Mouse (Mus musculus): ENCODE measurements at regions not wholly inside any gene's neighbourhood (a gene's known extent, or its start where the extent isn't known, plus 50 kb on each side); places are given as distances from the start of the nearest gene placed in this dataset.

- 83% methylated on average over 6 of the region's 6 CpGs for WGBS
- no peak for TF ChIP-seq POLR2A (IDR thresholded peaks at IDR 0.05; ENCODE audit: extremely low read depth, insufficient read depth, low read length)
- no peak for TF ChIP-seq CTCF (IDR thresholded peaks at IDR 0.05; ENCODE audit: low read depth, low read length)
- Histone ChIP-seq H3K27ac (replicated peaks; ENCODE audit: insufficient read depth, low read depth, low read length) (no peak overlapping the region), H3K4me3 (ENCODE audit: insufficient read depth, low read depth, low read length) (no peak overlapping the region), H3K36me3 (ENCODE audit: control insufficient read depth, insufficient read depth, low read length) (no peaks in the 10 kb centered on the region), H3K9ac (ENCODE audit: low read depth, low read length) (no peak overlapping the region), H3K4me1 (ENCODE audit: control insufficient read depth, insufficient read depth, low read length) (no peaks in the 10 kb centered on the region), H3K79me2 (ENCODE audit: control insufficient read depth, insufficient read depth, low read length) (no peaks in the 10 kb centered on the region), H3K27me3 (ENCODE audit: control insufficient read depth, insufficient read depth, low read length) (no peaks in the 10 kb centered on the region)
- DNase-seq (ENCODE audit: extremely low read depth, low read depth, low spot score), result no peak
These were observed 799.2 kb upstream of the Cited2 start for GRCm38 (mm10) chr10:16923851-16924250.

- Histone ChIP-seq H3K4me1 (ENCODE audit: control insufficient read depth, insufficient read depth, low read length) (no peaks in the 10 kb centered on the region), H3K9ac (ENCODE audit: low read depth, low read length) (no peak overlapping the region), H3K79me2 (ENCODE audit: control insufficient read depth, insufficient read depth, low read length) (no peaks in the 10 kb centered on the region), H3K36me3 (ENCODE audit: control insufficient read depth, insufficient read depth, low read length) (no peaks in the 10 kb centered on the region), H3K27ac (replicated peaks; ENCODE audit: insufficient read depth, low read depth, low read length) (no peak overlapping the region), H3K27me3 (ENCODE audit: control insufficient read depth, insufficient read depth, low read length) (no peaks in the 10 kb centered on the region), H3K4me3 (ENCODE audit: insufficient read depth, low read depth, low read length) (no peak overlapping the region)
- no peak for TF ChIP-seq POLR2A (IDR thresholded peaks at IDR 0.05; ENCODE audit: extremely low read depth, insufficient read depth, low read length)
- no peak for TF ChIP-seq CTCF (IDR thresholded peaks at IDR 0.05; ENCODE audit: low read depth, low read length)
- 89% methylated on average over 4 of the region's 4 CpGs for WGBS
- DNase-seq (ENCODE audit: extremely low read depth, low read depth, low spot score), result no peak
These were observed 785.3 kb upstream of the Cited2 start for GRCm38 (mm10) chr10:16937705-16938104.

- H3K4me3 ChIP-seq (ENCODE audit: insufficient read depth, low read depth, low read length), result no peak overlapping the region
- no peaks in the 10 kb centered on the region for H3K4me1 ChIP-seq (ENCODE audit: control insufficient read depth, insufficient read depth, low read length)
- DNase-seq (ENCODE audit: extremely low read depth, low read depth, low spot score), result no peak
- no peaks in the 10 kb centered on the region for H3K36me3 ChIP-seq (ENCODE audit: control insufficient read depth, insufficient read depth, low read length)
- no peaks in the 10 kb centered on the region for H3K79me2 ChIP-seq (ENCODE audit: control insufficient read depth, insufficient read depth, low read length)
- 41% methylated on average over 1 of the region's 1 CpGs for WGBS
- no peaks in the 10 kb centered on the region for H3K27me3 ChIP-seq (ENCODE audit: control insufficient read depth, insufficient read depth, low read length)
- H3K27ac ChIP-seq (replicated peaks; ENCODE audit: insufficient read depth, low read depth, low read length), result no peak overlapping the region
- TF ChIP-seq CTCF (IDR thresholded peaks at IDR 0.05; ENCODE audit: low read depth, low read length) (no peak), POLR2A (IDR thresholded peaks at IDR 0.05; ENCODE audit: extremely low read depth, insufficient read depth, low read length) (no peak)
- H3K9ac ChIP-seq (ENCODE audit: low read depth, low read length), result no peak overlapping the region
These were observed 771.4 kb upstream of the Cited2 start for GRCm38 (mm10) chr10:16951636-16952035.

- Histone ChIP-seq H3K79me2 (ENCODE audit: control insufficient read depth, insufficient read depth, low read length) (no peaks in the 10 kb centered on the region), H3K36me3 (ENCODE audit: control insufficient read depth, insufficient read depth, low read length) (no peaks in the 10 kb centered on the region), H3K4me1 (ENCODE audit: control insufficient read depth, insufficient read depth, low read length) (no peaks in the 10 kb centered on the region), H3K27ac (replicated peaks; ENCODE audit: insufficient read depth, low read depth, low read length) (no peak overlapping the region), H3K4me3 (ENCODE audit: insufficient read depth, low read depth, low read length) (no peak overlapping the region), H3K27me3 (ENCODE audit: control insufficient read depth, insufficient read depth, low read length) (no peaks in the 10 kb centered on the region), H3K9ac (ENCODE audit: low read depth, low read length) (no peak overlapping the region)
- TF ChIP-seq POLR2A (IDR thresholded peaks at IDR 0.05; ENCODE audit: extremely low read depth, insufficient read depth, low read length) (no peak), CTCF (IDR thresholded peaks at IDR 0.05; ENCODE audit: low read depth, low read length) (no peak)
- 11% methylated on average over 3 of the region's 3 CpGs for WGBS
- peak; percentile 78 for DNase-seq (ENCODE audit: extremely low read depth, low read depth, low spot score)
These were observed 762.0 kb upstream of the Cited2 start for GRCm38 (mm10) chr10:16960971-16961370.

- Histone ChIP-seq H3K4me3 (ENCODE audit: insufficient read depth, low read depth, low read length) (no peak overlapping the region), H3K27me3 (ENCODE audit: control insufficient read depth, insufficient read depth, low read length) (no peaks in the 10 kb centered on the region), H3K4me1 (ENCODE audit: control insufficient read depth, insufficient read depth, low read length) (no peaks in the 10 kb centered on the region), H3K36me3 (ENCODE audit: control insufficient read depth, insufficient read depth, low read length) (no peaks in the 10 kb centered on the region), H3K79me2 (ENCODE audit: control insufficient read depth, insufficient read depth, low read length) (no peaks in the 10 kb centered on the region), H3K27ac (replicated peaks; ENCODE audit: insufficient read depth, low read depth, low read length) (no peak overlapping the region), H3K9ac (ENCODE audit: low read depth, low read length) (no peak overlapping the region)
- TF ChIP-seq CTCF (IDR thresholded peaks at IDR 0.05; ENCODE audit: low read depth, low read length) (no peak), POLR2A (IDR thresholded peaks at IDR 0.05; ENCODE audit: extremely low read depth, insufficient read depth, low read length) (no peak)
- WGBS, result 85% methylated on average over 2 of the region's 2 CpGs
- DNase-seq (ENCODE audit: extremely low read depth, low read depth, low spot score), result no peak
These were observed 760.6 kb upstream of the Cited2 start for GRCm38 (mm10) chr10:16962463-16962862.

GRCm38 (mm10) chr10:16978770-16979169 lies 744.2 kb upstream of the Cited2 start:
- 87% methylated on average over 5 of the region's 5 CpGs for WGBS
- Histone ChIP-seq H3K9ac (ENCODE audit: low read depth, low read length) (no peak overlapping the region), H3K27ac (replicated peaks; ENCODE audit: insufficient read depth, low read depth, low read length) (no peak overlapping the region), H3K4me1 (ENCODE audit: control insufficient read depth, insufficient read depth, low read length) (no peaks in the 10 kb centered on the region), H3K27me3 (ENCODE audit: control insufficient read depth, insufficient read depth, low read length) (no peaks in the 10 kb centered on the region), H3K36me3 (ENCODE audit: control insufficient read depth, insufficient read depth, low read length) (no peaks in the 10 kb centered on the region), H3K79me2 (ENCODE audit: control insufficient read depth, insufficient read depth, low read length) (no peaks in the 10 kb centered on the region), H3K4me3 (ENCODE audit: insufficient read depth, low read depth, low read length) (no peak overlapping the region)
- TF ChIP-seq POLR2A (IDR thresholded peaks at IDR 0.05; ENCODE audit: extremely low read depth, insufficient read depth, low read length) (no peak), CTCF (IDR thresholded peaks at IDR 0.05; ENCODE audit: low read depth, low read length) (no peak)
- DNase-seq (ENCODE audit: extremely low read depth, low read depth, low spot score), result no peak
